Mouse (Mus musculus): Measurements from ENCODE around the gene Ppp1r16b. TPM values are rescaled to one million over a fixed set of nuclear protein-coding genes. Genes with fewer than 3 reads are reported as not detected.

The Ppp1r16b gene
- total and polyA plus RNA-seq, 3 experiments, result under 0.01 to 0.67 TPM; not detected in 1

GRCm38 (mm10) chr2:158781126-158781525 lies 115.9 kb downstream of the Ppp1r16b start:
- no peaks in the 10 kb centered on the region for H3K9me3 ChIP-seq (replicated peaks; ENCODE audit: insufficient read depth, low read length)
- no peaks in the 10 kb centered on the region for H3K79me2 ChIP-seq (ENCODE audit: control insufficient read depth, insufficient read depth, low read length, poor library complexity)
- no peaks in the 10 kb centered on the region for H3K27me3 ChIP-seq (ENCODE audit: control insufficient read depth in 1 of 2, insufficient read depth in 2 of 2, low read length in 2 of 2)
- DNase-seq (ENCODE audit: low read depth, low spot score), result no peak
- no peak overlapping the region for H3K27ac ChIP-seq (ENCODE audit: control insufficient read depth, low read depth, low read length)
- TF ChIP-seq MAX (IDR thresholded peaks at IDR 0.05; ENCODE audit: low read length) (no peak), SIN3A (IDR thresholded peaks at IDR 0.05; ENCODE audit: low read length) (no peak), GATA1 (IDR thresholded peaks at IDR 0.05; ENCODE audit: low read depth, low read length) (no peak), MYC (IDR thresholded peaks at IDR 0.05; ENCODE audit: low read depth, low read length) (no peak), BHLHE40 (IDR thresholded peaks at IDR 0.05; ENCODE audit: borderline replicate concordance, low read depth, low read length) (no peak), ZMIZ1 (IDR thresholded peaks at IDR 0.05; ENCODE audit: low read depth, low read length) (no peak), CTCF (IDR thresholded peaks at IDR 0.05 in 2 of 3, conservative IDR thresholded peaks at IDR 0.05 in 1 of 3; ENCODE audit: control insufficient read depth in 1 of 3, insufficient read depth in 1 of 3, low read depth in 2 of 3, low read length in 3 of 3, poor library complexity in 1 of 3, severe bottlenecking in 1 of 3) (no peak), KAT2A (conservative IDR thresholded peaks at IDR 0.05; ENCODE audit: low read depth, low read length) (no peak), MXI1 (IDR thresholded peaks at IDR 0.05; ENCODE audit: low read depth, low read length) (no peak), GABPA (IDR thresholded peaks at IDR 0.05; ENCODE audit: low read depth, low read length) (no peak), SMC3 (IDR thresholded peaks at IDR 0.05; ENCODE audit: low read depth, low read length) (no peak), ZC3H11A (IDR thresholded peaks at IDR 0.05; ENCODE audit: low read depth, low read length) (no peak), TAL1 (IDR thresholded peaks at IDR 0.05; ENCODE audit: low read length) (no peak), NRF1 (IDR thresholded peaks at IDR 0.05; ENCODE audit: insufficient read depth, low read depth, low read length, poor library complexity, severe bottlenecking) (no peak), ZKSCAN1 (IDR thresholded peaks at IDR 0.05; ENCODE audit: low read depth, low read length) (no peak)
- no peaks in the 10 kb centered on the region for H3K4me1 ChIP-seq (ENCODE audit: control insufficient read depth in 1 of 2, insufficient read depth in 2 of 2, low read length in 2 of 2)
- no peak overlapping the region for H3K9ac ChIP-seq (ENCODE audit: control insufficient read depth, low read depth, low read length, poor library complexity, severe bottlenecking)
- H3K4me3 ChIP-seq (ENCODE audit: control insufficient read depth in 1 of 2, insufficient read depth in 1 of 2, low read depth in 2 of 2, low read length in 2 of 2), result no peak overlapping the region
- H3K36me3 ChIP-seq (ENCODE audit: control insufficient read depth in 1 of 2, insufficient read depth in 2 of 2, low read length in 2 of 2), result no peaks in the 10 kb centered on the region

DNA sequence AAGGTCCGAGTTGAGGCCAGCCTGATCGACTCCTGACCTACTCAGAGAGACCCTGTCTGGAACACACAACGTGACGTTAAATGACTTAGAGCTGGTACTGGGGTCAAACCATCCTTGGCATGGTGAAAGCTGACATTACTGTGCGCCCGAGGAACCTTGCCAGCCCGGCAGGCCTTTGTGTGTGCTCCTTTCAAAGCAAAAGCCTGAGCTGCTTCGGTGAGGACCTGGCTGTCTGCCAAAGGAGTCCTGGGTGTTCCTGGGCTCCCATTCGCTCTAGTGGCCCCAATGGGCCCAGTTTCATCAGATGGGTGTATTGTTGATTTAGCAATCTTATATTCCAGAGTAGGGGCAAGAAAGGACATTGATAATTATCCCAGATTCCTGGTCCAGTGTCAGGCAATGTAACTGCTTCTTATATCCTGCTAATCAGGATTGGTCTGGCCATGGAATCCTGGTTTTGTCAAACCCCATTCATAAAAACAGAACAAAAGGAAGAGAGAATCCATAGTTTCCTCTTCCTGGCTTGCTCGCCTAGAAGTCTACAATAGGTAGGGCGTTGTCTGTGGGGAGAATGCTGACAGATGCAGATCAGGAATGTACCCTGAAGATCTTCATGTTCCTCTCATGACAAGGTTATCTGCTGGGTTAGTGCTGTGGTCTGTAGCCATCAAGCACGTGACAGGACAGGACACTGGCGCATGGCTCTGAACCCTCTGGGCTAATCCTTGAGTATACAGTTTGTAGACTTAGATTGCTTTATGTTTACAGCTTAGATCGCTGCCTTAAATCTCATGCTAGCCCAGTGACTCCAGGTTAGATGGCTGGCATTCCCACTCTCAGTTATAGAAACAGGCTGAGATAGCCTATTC lies 122.0 kb downstream of the Ppp1r16b start:
- TF ChIP-seq ELF1 (IDR thresholded peaks at IDR 0.05; ENCODE audit: low read depth, low read length), result no peak
- no peak for TF ChIP-seq ZKSCAN1 (IDR thresholded peaks at IDR 0.05; ENCODE audit: low read depth, low read length)
- no peak for TF ChIP-seq POLR2A (IDR thresholded peaks at IDR 0.05; ENCODE audit: control insufficient read depth in 1 of 2, insufficient read depth in 1 of 2, low read depth in 1 of 2, low read length in 2 of 2, poor library complexity in 1 of 2)
- no peak for TF ChIP-seq MEF2A (IDR thresholded peaks at IDR 0.05; ENCODE audit: extremely low read depth, insufficient replicate concordance, low read depth, low read length, poor library complexity, severe bottlenecking)
- no peak for TF ChIP-seq NELFE (IDR thresholded peaks at IDR 0.05; ENCODE audit: low read depth, low read length)
- no peak for TF ChIP-seq EP300 (IDR thresholded peaks at IDR 0.05; ENCODE audit: low read depth in 1 of 2, low read length in 2 of 2)
- no peak for TF ChIP-seq NRF1 (IDR thresholded peaks at IDR 0.05; ENCODE audit: insufficient read depth, low read depth, low read length, poor library complexity, severe bottlenecking)
- no peak for TF ChIP-seq BHLHE40 (IDR thresholded peaks at IDR 0.05; ENCODE audit: borderline replicate concordance, low read depth, low read length)
- no peak for TF ChIP-seq HCFC1 (IDR thresholded peaks at IDR 0.05; ENCODE audit: low read depth, low read length)
- TF ChIP-seq MXI1 (IDR thresholded peaks at IDR 0.05; ENCODE audit: low read depth, low read length), result no peak
- no peak for TF ChIP-seq UBTF (IDR thresholded peaks at IDR 0.05; ENCODE audit: borderline replicate concordance, insufficient read depth, low read depth, low read length)
- TF ChIP-seq TAL1 (IDR thresholded peaks at IDR 0.05; ENCODE audit: low read length), result no peak
- TF ChIP-seq SMC3 (IDR thresholded peaks at IDR 0.05; ENCODE audit: low read depth, low read length), result no peak
- no peak for TF ChIP-seq E2F4 (IDR thresholded peaks at IDR 0.05; ENCODE audit: borderline replicate concordance, low read depth, low read length)
- TF ChIP-seq ZNF384 (IDR thresholded peaks at IDR 0.05; ENCODE audit: low read depth, low read length), result no peak
- TF ChIP-seq RCOR1 (IDR thresholded peaks at IDR 0.05; ENCODE audit: low read depth, low read length), result no peak
- no peak overlapping the region for H3K9ac ChIP-seq (ENCODE audit: control insufficient read depth, low read depth, low read length, poor library complexity, severe bottlenecking)
- no peak overlapping the region for H3K27ac ChIP-seq (ENCODE audit: control insufficient read depth, low read depth, low read length)
- H3K27me3 ChIP-seq (ENCODE audit: control insufficient read depth in 1 of 2, insufficient read depth in 2 of 2, low read length in 2 of 2), result no peaks in the 10 kb centered on the region
- H3K4me1 ChIP-seq (ENCODE audit: control insufficient read depth in 1 of 2, insufficient read depth in 2 of 2, low read length in 2 of 2), result no peaks in the 10 kb centered on the region
- H3K79me2 ChIP-seq (ENCODE audit: control insufficient read depth, insufficient read depth, low read length, poor library complexity), result no peaks in the 10 kb centered on the region
- H3K4me3 ChIP-seq (ENCODE audit: control insufficient read depth in 1 of 2, insufficient read depth in 1 of 2, low read depth in 2 of 2, low read length in 2 of 2), result no peak overlapping the region
- no peaks in the 10 kb centered on the region for H3K9me3 ChIP-seq (replicated peaks; ENCODE audit: insufficient read depth, low read length)
- H3K36me3 ChIP-seq (ENCODE audit: control insufficient read depth in 1 of 2, insufficient read depth in 2 of 2, low read length in 2 of 2), result no peaks in the 10 kb centered on the region
- no peak for DNase-seq (ENCODE audit: low read depth, low spot score)
